Mouse (Mus musculus) urinary bladder, adult 2 months (tissue): ENCODE data around the gene Lrrn2. TPM values are rescaled to one million over a fixed set of nuclear protein-coding genes. Genes with fewer than 3 reads are reported as not detected.
A peak's percentile ranks its signal among the peaks of the same experiment; 100 is the strongest.

Source experiments
- DNase-seq: peaks from one replicate; pipeline ENCODE4 v3.0.0; 2022; ENCODE audit warnings: low spot score
- polyA plus RNA-seq: library from polyadenylated mRNA; depleted of rRNA; stranded (reverse); fragments of >200 nt; gene quantifications from 2 replicates; pipeline ENCODE4 v1.2.3, GENCODE M21; 2012; rRNA removed

Gene Lrrn2
- polyA plus RNA-seq, result 2.5 and 2.9 TPM in 2 replicates

- peak; percentile 26 for DNase-seq
Measured at GRCm38 (mm10) chr1:132880161-132881005, at the start of gene Lrrn2. Lrrn2 (plus strand) TSS chr1:132880273.

GRCm38 (mm10) chr1:132831963-132832362 lies 48.1 kb upstream of the Lrrn2 start:
- no peak for DNase-seq

GRCm38 (mm10) chr1:132834037-132834436 lies 46.0 kb upstream of the Lrrn2 start:
- DNase-seq, result no peak

GRCm38 (mm10) chr1:132836895-132837294 lies 43.2 kb upstream of the Lrrn2 start:
- DNase-seq, result no peak

GRCm38 (mm10) chr1:132837691-132838090 lies 42.4 kb upstream of the Lrrn2 start:
- no peak for DNase-seq

GRCm38 (mm10) chr1:132838371-132838770 lies 41.7 kb upstream of the Lrrn2 start:
- no peak for DNase-seq

- no peak for DNase-seq
Measured at GRCm38 (mm10) chr1:132843612-132844011, 36.5 kb upstream of the Lrrn2 start.

- DNase-seq, result no peak
Measured at GRCm38 (mm10) chr1:132844088-132844804, 35.8 kb upstream of the Lrrn2 start.

- no peak for DNase-seq
Measured at GRCm38 (mm10) chr1:132845766-132846165, 34.3 kb upstream of the Lrrn2 start.

GRCm38 (mm10) chr1:132850809-132851208 lies 29.3 kb upstream of the Lrrn2 start:
- no peak for DNase-seq

GRCm38 (mm10) chr1:132851296-132851695 lies 28.8 kb upstream of the Lrrn2 start:
- no peak for DNase-seq

GRCm38 (mm10) chr1:132851771-132852170 lies 28.3 kb upstream of the Lrrn2 start:
- DNase-seq, result no peak

- DNase-seq, result no peak
Measured at GRCm38 (mm10) chr1:132853312-132853711, 26.8 kb upstream of the Lrrn2 start.

- no peak for DNase-seq
Measured at GRCm38 (mm10) chr1:132858516-132859383, 21.3 kb upstream of the Lrrn2 start.

- DNase-seq, result no peak
Measured at GRCm38 (mm10) chr1:132864220-132864619, 15.9 kb upstream of the Lrrn2 start.

GRCm38 (mm10) chr1:132865585-132865984 lies 14.5 kb upstream of the Lrrn2 start:
- no peak for DNase-seq

GRCm38 (mm10) chr1:132870327-132870726 lies 9.7 kb upstream of the Lrrn2 start:
- no peak for DNase-seq

GRCm38 (mm10) chr1:132878951-132879610 lies 992 bp upstream of the Lrrn2 start:
- DNase-seq, result no peak

GRCm38 (mm10) chr1:132879801-132880160 lies 292 bp upstream of the Lrrn2 start:
- DNase-seq, result no peak

GRCm38 (mm10) chr1:132881041-132881761 lies 1.1 kb downstream of the Lrrn2 start:
- no peak for DNase-seq

- no peak for DNase-seq
Measured at GRCm38 (mm10) chr1:132881836-132882235, 1.8 kb downstream of the Lrrn2 start.
